Mouse (Mus musculus): Measurements from ENCODE around the gene Fbf1. TPM values are rescaled to one million over a fixed set of nuclear protein-coding genes. Genes with fewer than 3 reads are reported as not detected.

Fbf1 gene
- polyA plus RNA-seq, 1 experiment from 2014 or later, result 61.2 TPM

DNA sequence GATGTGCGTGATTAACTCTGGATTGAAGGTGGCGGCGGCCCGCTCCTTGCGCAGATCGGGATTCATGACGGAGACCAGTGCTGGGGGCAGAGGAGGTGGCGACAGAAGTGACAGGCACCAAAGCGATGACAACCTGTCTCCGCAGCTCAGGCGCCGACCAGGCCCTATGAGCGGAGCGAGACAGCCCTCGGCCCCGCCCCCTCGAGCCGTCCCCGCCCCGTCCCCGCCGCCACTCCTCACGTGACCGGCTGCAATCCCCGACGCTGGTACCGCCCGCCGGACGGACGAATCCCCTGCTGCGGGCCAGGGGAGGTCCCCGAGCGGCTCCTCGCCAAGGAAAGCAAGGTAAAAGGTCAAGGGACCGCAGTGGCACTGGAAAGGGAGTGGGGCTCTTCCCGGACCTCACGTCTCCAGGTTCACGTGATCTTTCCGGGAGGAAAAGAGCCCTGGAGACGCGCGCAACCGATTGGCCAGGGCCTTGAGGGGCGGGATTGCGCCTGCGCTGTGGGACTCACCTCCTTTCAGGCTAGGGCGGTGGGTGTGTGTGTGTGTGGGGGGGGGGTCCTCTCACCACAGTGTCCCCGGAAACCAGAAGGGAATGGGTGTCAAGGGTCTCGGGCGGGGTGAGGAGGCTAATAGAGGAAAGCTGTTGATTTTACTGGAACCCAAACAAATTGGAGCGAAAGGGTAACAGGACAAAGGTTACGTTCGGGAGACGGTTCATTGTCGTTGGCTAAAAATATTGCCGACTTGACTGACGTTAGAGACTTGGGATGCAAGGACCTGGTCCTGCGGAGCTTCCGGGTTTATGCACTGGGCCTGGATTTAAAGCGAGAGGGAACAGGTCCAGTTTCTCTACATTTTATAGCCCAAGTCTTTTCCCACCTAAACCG is 30.9 kb upstream of the Fbf1 start, which contains the start of the genes Ten1 and Acox1:
TSS of gene Ten1 (plus strand) at position 217 of the 893 bp plus-strand sequence.
TSS of gene Acox1 (minus strand) at position 407 of the 893 bp plus-strand sequence.
- Histone ChIP-seq H3K9me3 (no peaks in the 10 kb centered on the region), H3K9ac (peak within 1 kb of the TSS; percentile 80), H3K27me3 (no peaks in the 10 kb centered on the region), H3K4me2 (replicated peaks) (peak within 1 kb of the TSS; percentile 77), H3K4me1 (peaks cover 8% of the 10 kb centered on the region; the same call in 1 of the 2 replicates), H3K4me3 (peak within 1 kb of the TSS; percentile 73), H3K36me3 (no peaks in the 10 kb centered on the region), H3K27ac (peak within 1 kb of the TSS; percentile 91)
- peak; percentile 97 for ATAC-seq (ENCODE audit: insufficient number of reproducible peaks, insufficient read depth, low FRiP score, low TSS enrichment)
- under 1% methylated on average over 62 of the region's 62 CpGs for WGBS

GRCm38 (mm10) chr11:116198132-116198531 is 30.2 kb upstream of the Fbf1 start:
- H3K36me3 ChIP-seq, result no peaks in the 10 kb centered on the region
- WGBS, result 24% methylated on average over 13 of the region's 13 CpGs
- H3K27ac ChIP-seq, result no peak overlapping the region
- peak overlapping the region; percentile 80 for H3K9ac ChIP-seq
- no peaks in the 10 kb centered on the region for H3K9me3 ChIP-seq
- peak overlapping the region; percentile 73 for H3K4me3 ChIP-seq
- H3K4me1 ChIP-seq, result peaks cover 8% of the 10 kb centered on the region; the same call in 1 of the 2 replicates
- H3K27me3 ChIP-seq, result no peaks in the 10 kb centered on the region
- peak overlapping the region; percentile 77 for H3K4me2 ChIP-seq (replicated peaks)
- ATAC-seq (ENCODE audit: insufficient number of reproducible peaks, insufficient read depth, low FRiP score, low TSS enrichment), result no peak; the same call in 1 of the 2 replicates

GRCm38 (mm10) chr11:116197584-116197906 is 29.6 kb upstream of the Fbf1 start:
- Histone ChIP-seq H3K27ac (no peak overlapping the region), H3K4me1 (peaks cover 8% of the 10 kb centered on the region; the same call in 1 of the 2 replicates), H3K4me3 (no peak overlapping the region), H3K27me3 (no peaks in the 10 kb centered on the region), H3K4me2 (replicated peaks) (peak overlapping the region; percentile 77), H3K36me3 (no peaks in the 10 kb centered on the region), H3K9me3 (no peaks in the 10 kb centered on the region), H3K9ac (no peak overlapping the region)
- ATAC-seq (ENCODE audit: insufficient number of reproducible peaks, insufficient read depth, low FRiP score, low TSS enrichment), result no peak
- WGBS, result 90% methylated on average over 6 of the region's 6 CpGs

- Histone ChIP-seq H3K27me3 (no peaks in the 10 kb centered on the region), H3K36me3 (no peaks in the 10 kb centered on the region), H3K27ac (no peak overlapping the region), H3K4me1 (peaks cover 8% of the 10 kb centered on the region; the same call in 1 of the 2 replicates), H3K4me2 (replicated peaks) (peak overlapping the region; percentile 77; the same call in 1 of the 2 replicates), H3K9ac (no peak overlapping the region), H3K9me3 (no peaks in the 10 kb centered on the region), H3K4me3 (no peak overlapping the region)
- ATAC-seq (ENCODE audit: insufficient number of reproducible peaks, insufficient read depth, low FRiP score, low TSS enrichment), result no peak
- WGBS, result 94% methylated on average over 18 of the region's 18 CpGs
Observed at GRCm38 (mm10) chr11:116196866-116197583, 29.1 kb upstream of the Fbf1 start.

DNA sequence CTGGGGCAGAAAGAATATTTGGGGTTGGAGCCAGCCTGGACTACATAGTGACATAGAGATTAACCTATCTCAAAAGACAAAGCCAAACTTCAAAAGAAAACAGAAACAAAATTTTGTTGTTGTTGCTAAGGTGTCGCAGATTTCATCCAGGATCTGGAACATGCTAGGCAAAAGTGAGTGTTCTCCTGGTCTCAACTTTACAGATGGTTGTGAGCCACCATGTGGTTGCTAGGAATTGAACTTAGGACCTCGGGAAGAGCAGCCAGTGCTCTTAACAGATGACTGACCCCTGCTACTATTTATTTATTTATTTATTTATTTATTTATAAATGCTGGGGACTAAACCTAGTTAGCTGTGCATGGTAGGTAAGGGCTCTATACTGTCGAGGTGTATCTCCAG is 28.4 kb upstream of the Fbf1 start:
- Histone ChIP-seq H3K27ac (no peak overlapping the region), H3K36me3 (peaks cover 5% of the 10 kb centered on the region; the same call in 1 of the 2 replicates), H3K27me3 (no peaks in the 10 kb centered on the region), H3K4me1 (peaks cover 8% of the 10 kb centered on the region; the same call in 1 of the 2 replicates), H3K9me3 (no peaks in the 10 kb centered on the region), H3K4me2 (replicated peaks) (no peak overlapping the region), H3K9ac (no peak overlapping the region), H3K4me3 (no peak overlapping the region)
- ATAC-seq (ENCODE audit: insufficient number of reproducible peaks, insufficient read depth, low FRiP score, low TSS enrichment), result no peak
- WGBS, result 86% methylated on average over 3 of the region's 3 CpGs

DNA sequence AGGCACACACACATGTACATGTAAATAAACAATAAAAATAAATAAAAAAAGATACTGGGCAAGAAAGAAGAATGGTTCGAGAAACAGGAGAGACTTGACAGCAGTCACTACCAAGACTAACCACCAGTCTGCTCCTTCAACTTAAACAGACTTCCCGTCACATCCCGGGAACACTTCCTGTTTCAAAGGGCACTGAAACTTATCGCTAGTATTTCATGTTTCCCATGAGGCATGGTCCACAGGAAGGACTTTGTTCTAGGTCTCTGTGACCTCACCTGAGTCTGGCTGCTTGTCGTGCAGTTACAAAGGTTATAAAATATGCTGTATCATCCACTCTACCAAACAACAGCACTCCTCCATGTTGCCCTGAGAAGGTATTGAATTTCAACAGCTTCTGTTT is 27.3 kb upstream of the Fbf1 start:
- Histone ChIP-seq H3K4me1 (peaks cover 8% of the 10 kb centered on the region; the same call in 1 of the 2 replicates), H3K9me3 (no peaks in the 10 kb centered on the region), H3K36me3 (peaks cover 13% of the 10 kb centered on the region; the same call in 1 of the 2 replicates), H3K9ac (no peak overlapping the region), H3K4me3 (no peak overlapping the region), H3K27ac (no peak overlapping the region), H3K27me3 (no peaks in the 10 kb centered on the region), H3K4me2 (replicated peaks) (no peak overlapping the region)
- 74% methylated on average over 5 of the region's 5 CpGs for WGBS
- no peak for ATAC-seq (ENCODE audit: insufficient number of reproducible peaks, insufficient read depth, low FRiP score, low TSS enrichment)

DNA sequence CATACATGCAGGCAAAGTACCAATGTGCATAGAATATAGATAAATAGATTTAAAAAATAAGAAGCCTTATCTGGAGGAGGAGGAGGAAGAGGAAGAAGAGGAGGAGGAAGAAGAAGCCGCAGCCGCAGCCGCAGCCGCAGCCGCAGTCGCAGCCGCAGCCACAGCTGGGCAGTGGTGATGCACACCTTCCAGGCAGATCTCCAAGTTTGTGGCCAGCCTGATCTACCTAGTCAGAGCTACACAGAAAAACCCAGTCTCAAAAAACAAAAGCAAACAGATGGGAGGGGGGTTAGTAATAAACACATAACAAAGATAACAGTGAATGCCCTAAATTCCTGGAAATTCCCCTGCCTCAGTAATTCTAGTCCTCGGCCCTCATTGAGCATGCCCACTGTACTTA is 26.7 kb upstream of the Fbf1 start:
- Histone ChIP-seq H3K4me1 (peaks cover 8% of the 10 kb centered on the region; the same call in 1 of the 2 replicates), H3K4me2 (replicated peaks) (no peak overlapping the region), H3K27me3 (no peaks in the 10 kb centered on the region), H3K36me3 (peaks cover 14% of the 10 kb centered on the region; the same call in 1 of the 2 replicates), H3K27ac (no peak overlapping the region), H3K4me3 (no peak overlapping the region), H3K9me3 (no peaks in the 10 kb centered on the region), H3K9ac (no peak overlapping the region)
- 90% methylated on average over 8 of the region's 8 CpGs for WGBS
- no peak for ATAC-seq (ENCODE audit: insufficient number of reproducible peaks, insufficient read depth, low FRiP score, low TSS enrichment)

DNA sequence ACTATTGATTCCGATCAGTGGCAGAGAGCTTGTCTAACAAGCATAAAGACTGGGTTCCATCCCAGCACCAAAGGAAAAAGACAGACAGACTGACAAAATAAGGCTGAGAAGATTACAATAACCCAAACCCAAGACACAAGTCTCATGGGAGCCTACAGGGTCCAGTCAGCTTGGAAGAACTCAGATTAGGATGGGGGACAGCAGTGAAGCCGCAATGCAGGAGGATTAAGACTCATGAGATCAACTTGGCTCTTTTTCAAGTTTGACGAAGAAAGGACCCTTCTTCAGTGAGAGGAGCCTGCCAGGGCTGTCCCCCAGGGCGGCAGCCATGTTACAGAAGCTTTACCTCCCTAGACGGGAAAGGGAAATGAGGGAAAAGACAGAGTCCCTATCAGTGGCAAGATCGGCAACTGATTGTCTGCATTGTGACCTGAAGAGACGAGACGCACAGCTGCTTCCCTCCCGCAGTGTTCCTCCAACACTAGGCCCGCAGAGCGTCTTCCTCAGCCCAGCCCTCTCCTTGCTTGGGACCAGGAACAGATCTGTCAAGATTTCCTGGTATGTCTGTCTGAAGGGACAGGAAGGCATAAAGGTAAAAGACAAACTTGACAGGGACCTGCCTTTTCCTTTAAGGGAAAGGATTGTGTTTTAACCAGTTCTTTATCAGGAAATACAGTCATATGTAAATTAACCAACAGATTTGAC is 19.4 kb upstream of the Fbf1 start:
- no peak for ATAC-seq (ENCODE audit: insufficient number of reproducible peaks, insufficient read depth, low FRiP score, low TSS enrichment)
- H3K9ac ChIP-seq, result no peak overlapping the region
- WGBS, result 53% methylated on average over 11 of the region's 11 CpGs

GRCm38 (mm10) chr11:116186360-116186759 is 18.4 kb upstream of the Fbf1 start:
- H3K9ac ChIP-seq, result no peak overlapping the region
- H3K4me3 ChIP-seq, result no peak overlapping the region
- no peaks in the 10 kb centered on the region for H3K9me3 ChIP-seq
- peaks cover 35% of the 10 kb centered on the region for H3K36me3 ChIP-seq
- H3K4me2 ChIP-seq (replicated peaks), result no peak overlapping the region
- ATAC-seq (ENCODE audit: insufficient number of reproducible peaks, insufficient read depth, low FRiP score, low TSS enrichment), result no peak
- H3K27ac ChIP-seq, result peak overlapping the region; percentile 55
- H3K27me3 ChIP-seq, result no peaks in the 10 kb centered on the region
- peaks cover 4% of the 10 kb centered on the region; the same call in 1 of the 2 replicates for H3K4me1 ChIP-seq
- 65% methylated on average over 11 of the region's 11 CpGs for whole genome bisulfite sequencing

More for the DNA sequence above, 19.4 kb upstream of the Fbf1 start:
- Histone ChIP-seq H3K36me3 (peaks cover 39% of the 10 kb centered on the region), H3K4me1 (peaks cover 4% of the 10 kb centered on the region; the same call in 1 of the 2 replicates), H3K27me3 (no peaks in the 10 kb centered on the region), H3K4me3 (no peak overlapping the region), H3K27ac (peak overlapping the region; percentile 17; the same call in 1 of the 2 replicates), H3K4me2 (replicated peaks) (no peak overlapping the region), H3K9me3 (no peaks in the 10 kb centered on the region)

DNA sequence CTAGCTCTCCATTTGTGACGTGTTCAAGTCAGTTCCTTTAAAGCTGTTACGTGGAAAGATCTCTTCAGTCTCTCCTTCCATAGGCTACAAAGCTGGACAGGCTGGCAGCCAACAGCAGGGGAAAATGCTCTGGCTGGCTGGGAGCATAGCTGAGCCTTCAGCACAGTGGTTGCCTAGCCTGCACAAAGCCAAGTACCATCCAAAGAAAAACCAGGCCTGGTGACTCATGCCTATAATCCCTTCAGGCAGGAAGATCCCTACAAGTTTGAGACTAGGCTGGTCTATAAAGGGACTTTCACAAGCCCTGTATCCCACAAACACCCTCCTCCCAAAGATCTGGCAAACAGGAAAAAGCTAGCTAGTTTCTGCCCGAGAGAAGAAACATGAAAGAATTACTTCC is 17.9 kb upstream of the Fbf1 start:
- H3K36me3 ChIP-seq, result peaks cover 31% of the 10 kb centered on the region
- 73% methylated on average over 3 of the region's 3 CpGs for WGBS
- peaks cover 4% of the 10 kb centered on the region; the same call in 1 of the 2 replicates for H3K4me1 ChIP-seq
- ATAC-seq (ENCODE audit: insufficient number of reproducible peaks, insufficient read depth, low FRiP score, low TSS enrichment), result no peak
- no peak overlapping the region for H3K4me3 ChIP-seq
- H3K27me3 ChIP-seq, result no peaks in the 10 kb centered on the region
- H3K27ac ChIP-seq, result peak overlapping the region; percentile 55; the same call in 1 of the 2 replicates
- H3K4me2 ChIP-seq (replicated peaks), result no peak overlapping the region
- no peak overlapping the region for H3K9ac ChIP-seq
- no peaks in the 10 kb centered on the region for H3K9me3 ChIP-seq
